Mouse (Mus musculus) thymus, postnatal 25 days (tissue): ENCODE results near the gene Pde6g.

ENCODE experiments used
- DNase-seq: peaks from one replicate; pipeline ENCODE4 v3.0.0; 2022

Pde6g gene

DNA sequence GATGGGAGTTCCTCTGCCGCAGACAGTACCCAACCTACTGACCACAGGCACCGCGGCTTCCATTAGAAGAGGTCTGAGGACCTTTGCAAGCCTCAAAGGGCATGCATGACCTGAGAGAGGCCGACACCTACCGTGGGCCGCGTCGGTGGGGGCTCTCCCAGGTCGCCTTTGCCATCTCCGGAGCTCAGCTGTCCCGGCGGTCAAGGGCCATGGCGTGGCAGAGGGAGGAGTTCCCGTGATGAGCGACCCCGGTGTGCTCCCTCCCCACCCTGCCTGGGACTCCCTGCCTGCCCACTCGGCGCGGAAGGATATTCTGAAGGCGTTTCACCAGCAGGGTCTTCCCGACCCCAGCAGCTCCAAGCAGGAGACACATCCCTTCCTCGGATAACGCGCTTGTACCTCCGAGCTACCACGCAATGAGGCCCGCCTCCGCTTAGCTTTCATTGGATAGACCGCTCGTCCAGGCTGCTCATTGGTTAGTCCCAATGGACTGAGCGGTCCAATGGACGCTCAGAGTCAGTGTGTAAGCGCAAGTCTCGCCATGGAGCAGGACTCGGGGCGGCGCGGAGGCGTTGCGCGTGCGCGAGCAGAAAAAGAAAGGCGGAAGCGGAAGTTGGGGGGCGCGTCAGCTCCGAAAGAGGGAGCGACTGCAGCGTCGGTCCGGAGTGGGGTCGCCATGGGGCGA is 13.9 kb upstream of the Pde6g start, which contains the start of gene Arl16:
Gene Arl16, minus strand, starts transcription at position 557 of the 685 bp plus-strand sequence.
- peak; percentile 95 for DNase-seq

DNA sequence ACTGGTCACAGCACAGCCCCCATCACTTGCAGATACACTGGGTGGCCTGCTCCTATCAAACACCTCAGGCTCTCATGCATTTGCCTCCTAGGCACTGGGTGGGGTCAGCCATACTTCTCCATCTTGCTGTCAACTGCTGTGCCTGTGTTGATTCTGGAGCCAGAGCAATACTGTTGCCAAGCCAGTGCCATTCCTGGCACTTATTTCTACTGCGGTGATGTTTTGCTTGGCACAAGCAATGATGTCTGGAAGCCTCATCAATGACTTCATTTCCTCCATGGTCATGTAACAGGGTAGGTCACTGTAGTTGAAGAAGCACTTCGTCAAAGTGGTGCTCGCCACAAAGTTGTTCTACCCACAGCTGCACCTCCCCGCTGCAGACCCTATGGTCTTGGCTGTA is 12.2 kb upstream of the Pde6g start:
- DNase-seq, result no peak

GRCm38 (mm10) chr11:120464365-120464764 is 11.1 kb upstream of the Pde6g start:
- DNase-seq, result no peak

DNA sequence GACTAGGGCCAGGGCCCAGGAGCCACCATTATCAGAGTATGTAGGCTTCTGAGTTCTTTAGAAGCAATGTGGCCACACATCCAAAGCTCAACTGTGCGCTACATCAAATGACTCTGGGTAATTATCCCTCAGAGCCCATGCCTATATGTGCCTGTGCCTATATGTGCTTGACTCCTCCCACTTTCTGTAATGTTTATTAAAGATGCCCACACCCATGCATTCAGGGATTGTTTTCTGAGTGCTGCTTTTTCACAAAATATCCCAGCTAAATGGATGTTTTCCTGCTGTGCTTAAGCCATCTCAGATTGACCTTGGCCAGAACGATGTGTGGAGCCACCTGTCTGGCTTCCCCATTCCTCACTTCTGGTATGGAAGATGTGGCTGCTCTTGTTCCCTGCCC is 10.2 kb upstream of the Pde6g start:
- no peak for DNase-seq

- no peak for DNase-seq
Measured at GRCm38 (mm10) chr11:120458847-120459597, 5.7 kb upstream of the Pde6g start.

GRCm38 (mm10) chr11:120457772-120458751 is 4.8 kb upstream of the Pde6g start, which contains the start of the genes Oxld1 and Ccdc137:
Oxld1 (minus strand) TSS chr11:120458068.
Ccdc137 (plus strand) TSS chr11:120458115.
- peak; percentile 73 for DNase-seq

DNA sequence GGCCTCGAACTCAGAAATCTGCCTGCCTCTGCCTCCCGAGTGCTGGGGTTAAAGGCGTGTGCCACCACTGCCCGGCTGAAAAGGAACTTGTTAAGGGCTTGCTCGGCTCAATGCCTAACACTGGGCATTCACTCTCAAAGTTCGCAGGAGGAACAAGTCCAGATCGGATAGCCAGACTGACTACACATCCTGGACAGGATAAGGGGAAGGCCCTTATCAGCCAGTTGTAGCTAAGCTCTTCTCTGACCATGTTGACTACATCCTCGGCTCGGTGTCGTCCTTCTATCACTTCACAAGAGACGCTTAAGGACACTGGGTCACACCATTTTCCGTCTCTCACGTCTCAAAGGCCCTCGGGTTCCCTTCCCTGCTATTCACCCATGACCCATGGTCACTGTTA is 4.1 kb upstream of the Pde6g start:
- no peak for DNase-seq

- DNase-seq, result no peak
Measured at GRCm38 (mm10) chr11:120455413-120455812, 2.1 kb upstream of the Pde6g start.

DNA sequence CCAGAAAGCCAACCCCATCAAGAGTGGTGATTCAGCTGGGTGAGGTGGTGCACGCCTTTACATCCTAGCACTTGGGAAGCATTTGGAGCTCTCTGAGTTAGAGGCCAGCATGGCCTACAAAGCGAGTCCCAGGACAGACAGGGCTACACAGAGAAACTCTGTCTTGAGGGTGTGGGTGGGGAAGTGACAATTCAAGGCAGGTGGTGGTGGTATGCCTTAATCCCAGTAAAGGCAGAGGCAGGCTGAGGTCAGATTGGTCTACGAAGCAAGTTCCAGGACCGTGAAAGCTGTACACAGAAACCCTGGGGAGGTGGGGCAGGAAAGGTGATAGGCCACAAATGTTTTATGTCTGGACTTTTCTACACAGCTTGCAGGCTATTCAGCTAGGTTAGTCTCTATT is 1.7 kb upstream of the Pde6g start:
- DNase-seq, result no peak

- DNase-seq, result no peak
Measured at GRCm38 (mm10) chr11:120452246-120452645, 1.1 kb downstream of the Pde6g start.

DNA sequence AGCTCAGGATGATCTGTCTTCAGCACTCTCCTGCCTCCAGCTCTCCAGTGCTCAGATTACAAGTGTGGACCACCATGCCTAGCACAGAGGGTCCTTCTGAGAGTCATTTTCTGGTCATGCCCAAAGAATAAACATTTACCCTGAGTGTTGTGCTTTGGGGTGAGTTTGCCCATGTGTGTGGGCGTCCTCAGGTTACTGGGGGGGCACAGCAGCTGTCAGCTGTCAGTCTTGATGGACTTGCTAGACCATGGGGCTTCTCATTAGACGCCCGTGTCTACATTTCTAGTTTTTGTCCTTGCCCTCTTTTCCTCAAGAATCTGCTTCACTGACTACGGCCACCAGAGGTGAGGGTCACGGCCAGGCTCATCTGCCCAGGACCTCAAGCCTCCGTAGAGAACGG is 6.1 kb downstream of the Pde6g start:
- DNase-seq, result no peak

GRCm38 (mm10) chr11:120445475-120445874 is 7.8 kb downstream of the Pde6g start:
- DNase-seq, result no peak

GRCm38 (mm10) chr11:120444106-120444505 is 9.2 kb downstream of the Pde6g start:
- no peak for DNase-seq

DNA sequence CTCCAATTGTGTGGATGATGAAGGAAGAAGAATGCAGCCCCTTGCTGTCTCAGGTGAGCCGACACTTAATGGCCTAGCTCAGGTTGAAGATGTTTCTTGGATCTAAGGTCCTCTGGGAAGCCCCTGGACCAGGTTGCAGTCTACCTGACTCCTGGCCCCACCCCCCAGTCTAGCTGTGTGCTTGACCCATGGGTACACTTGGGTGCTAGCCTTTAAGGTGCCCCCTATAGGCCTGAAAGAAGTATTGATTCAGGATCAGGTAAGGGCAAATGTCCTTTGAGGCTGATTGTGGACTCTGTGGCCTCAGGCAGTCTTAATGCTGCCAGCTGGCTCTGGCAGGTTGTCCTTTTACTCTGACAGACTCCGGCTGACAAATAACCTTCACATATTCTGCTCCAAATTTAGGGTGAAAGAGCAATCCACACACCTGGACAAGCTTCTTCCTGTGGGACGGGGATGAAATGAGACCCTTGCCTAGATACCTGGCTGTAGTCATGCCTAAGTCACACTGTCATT is 10.5 kb downstream of the Pde6g start:
- DNase-seq, result no peak

DNA sequence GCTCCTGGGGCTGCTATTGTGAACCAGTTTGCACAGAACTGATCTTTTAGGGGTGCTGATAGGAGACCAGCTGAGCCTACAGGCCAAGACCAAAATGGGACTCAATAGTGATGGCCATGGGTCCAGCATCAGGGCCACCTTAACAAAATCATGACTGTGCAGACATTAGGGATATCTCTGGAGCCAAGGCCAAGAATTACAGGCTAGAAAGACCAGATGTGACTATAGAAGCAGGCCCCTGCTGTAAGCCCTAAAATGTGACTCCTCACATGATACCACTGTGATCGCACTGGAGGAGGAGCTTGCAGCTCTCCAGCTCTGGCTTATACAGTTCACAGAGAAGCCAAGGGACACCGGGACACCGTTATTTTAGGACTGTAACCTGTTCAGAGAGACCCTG is 11.0 kb downstream of the Pde6g start, which contains the start of gene Tspan10:
Gene Tspan10, plus strand, starts transcription at position 301 of the 400 bp plus-strand sequence.
- DNase-seq, result no peak

- no peak for DNase-seq
Measured at GRCm38 (mm10) chr11:120437857-120438385, 15.4 kb downstream of the Pde6g start.

- DNase-seq, result peak; percentile 92
Measured at GRCm38 (mm10) chr11:120437152-120437856, 16.0 kb downstream of the Pde6g start, which contains the start of gene Nploc4. Nploc4 (minus strand) TSS chr11:120437708.

DNA sequence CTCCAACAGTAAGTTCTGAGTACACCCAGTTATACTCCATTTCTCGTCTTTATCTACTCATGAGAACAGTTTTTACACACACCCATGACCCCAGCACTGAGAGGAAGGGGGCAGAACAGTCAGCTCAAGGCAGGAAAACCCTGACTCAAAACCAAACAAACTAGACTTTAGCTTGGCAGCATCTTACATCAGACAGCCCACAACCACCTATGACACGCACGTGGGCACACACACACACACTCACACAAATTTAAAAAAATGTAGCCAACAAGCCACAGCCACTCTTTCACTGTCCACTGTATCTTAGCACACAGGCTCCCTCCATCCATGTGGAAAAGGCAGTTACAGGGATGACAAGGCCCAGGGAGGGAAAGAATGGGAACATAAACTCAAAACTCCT is 26.6 kb downstream of the Pde6g start:
- no peak for DNase-seq

GRCm38 (mm10) chr11:120423569-120424295 is 29.6 kb downstream of the Pde6g start:
- peak; percentile 54 for DNase-seq

DNA sequence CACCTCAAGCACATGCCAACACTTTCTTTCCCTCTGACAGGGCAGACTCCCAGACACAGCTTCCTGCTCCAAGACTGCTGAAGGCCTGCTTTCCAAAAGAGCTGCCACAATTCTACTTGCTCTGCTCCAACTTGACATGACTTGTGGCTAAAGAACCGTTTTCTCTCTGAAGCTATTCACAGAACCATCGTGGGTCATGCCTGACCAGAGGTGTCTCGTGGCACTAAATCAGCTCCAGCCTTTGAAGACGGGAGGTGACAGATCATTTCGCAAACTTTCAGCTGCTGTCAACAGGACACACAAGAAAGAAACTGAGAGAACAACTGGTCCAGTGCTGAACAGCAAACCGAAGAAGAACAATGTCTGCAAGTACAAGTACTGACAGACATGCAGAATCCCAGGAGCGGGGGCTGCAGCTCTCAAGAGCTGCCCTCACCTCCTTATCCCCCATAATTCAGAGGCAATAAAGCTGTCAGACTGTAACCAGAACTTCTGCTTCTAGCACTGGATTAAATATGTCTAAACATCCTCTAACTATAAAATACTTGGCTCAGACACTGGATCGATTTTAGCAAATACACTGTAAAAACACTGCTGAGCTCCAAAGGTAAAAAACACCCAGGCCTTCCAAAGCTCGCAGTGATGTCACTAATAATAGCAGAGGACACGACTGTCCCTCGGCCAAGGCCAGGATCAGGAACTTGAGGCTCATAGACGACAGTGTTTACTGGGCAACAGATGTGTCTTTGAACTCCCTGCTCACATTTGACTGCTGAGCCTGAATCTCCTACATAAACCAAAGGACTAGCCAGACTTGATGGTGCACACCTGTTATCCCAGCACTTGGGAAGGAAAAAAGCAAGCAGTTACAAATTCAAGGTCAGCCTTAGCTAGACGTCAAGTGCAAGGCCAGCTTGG is 30.4 kb downstream of the Pde6g start:
- DNase-seq, result no peak
